Mouse (Mus musculus) neural tube, embryonic 13.5 days (tissue): ENCODE data around the gene Dag1. TPM values are rescaled to one million over a fixed set of nuclear protein-coding genes. Genes with fewer than 3 reads are reported as not detected.
A peak's percentile ranks its signal among the peaks of the same experiment; 100 is the strongest.
"Not testable (repeated sequence)": the region's sequence is repeated elsewhere in the genome, so short reads cannot be mapped to it uniquely, and the experiment has no call there.

ENCODE experiments used
- ATAC-seq: fragments of 200-750 bp; cut with Nextera tagmentation; 2 replicates; pipeline ENCODE4 v1.8.0; 2017; ENCODE audit warnings: low read depth, mild to moderate bottlenecking, moderate TSS enrichment, moderate library complexity
- H3K27ac ChIP-seq: fragments of 300-500 bp; sonication (generic); replicated peaks from 2 replicates; pipeline ENCODE4 v1.5.1; 2015; ENCODE audit warnings: moderate library complexity, mild to moderate bottlenecking, inconsistent platforms
- H3K27me3 ChIP-seq: fragments of 300-500 bp; sonication (generic); 2 replicates; pipeline ENCODE4 v1.6.1; 2015; ENCODE audit warnings: mild to moderate bottlenecking, inconsistent platforms
- H3K36me3 ChIP-seq: fragments of 300-500 bp; sonication (generic); 2 replicates; pipeline ENCODE4 v1.6.1; 2015; ENCODE audit warnings: mild to moderate bottlenecking, inconsistent platforms
- H3K4me1 ChIP-seq: fragments of 300-500 bp; sonication (generic); replicated peaks from 2 replicates; pipeline ENCODE4 v1.6.1; 2015; ENCODE audit warnings: inconsistent platforms
- H3K4me2 ChIP-seq: fragments of 300-500 bp; sonication (generic); 2 replicates; pipeline ENCODE4 v1.6.1; 2015; ENCODE audit warnings: inconsistent platforms, mild to moderate bottlenecking, moderate library complexity
- H3K4me3 ChIP-seq: fragments of 300-500 bp; sonication (generic); 2 replicates; pipeline ENCODE4 v1.5.1; 2015; ENCODE audit warnings: mild to moderate bottlenecking, inconsistent platforms
- H3K9ac ChIP-seq: fragments of 300-500 bp; sonication (generic); 2 replicates; pipeline ENCODE4 v1.6.1; 2015; ENCODE audit warnings: moderate library complexity, mild to moderate bottlenecking, inconsistent platforms
- H3K9me3 ChIP-seq: fragments of 300-500 bp; sonication (generic); 2 replicates; pipeline ENCODE4 v1.6.1; 2016; ENCODE audit warnings: inconsistent platforms
- WGBS: fragments of 180-500 bp; shearing (Covaris S2); methylation state at CpG from one replicate; pipeline ENCODE4 v1.1.7; 2015; 5-methylcytosine and 5-hydroxymethylcytosine counted together
- polyA plus RNA-seq: library from polyadenylated mRNA; unstranded; fragments of >200 nt; fragmentation: Nextera tagmentation; extraction: Ambion mirVana; gene quantifications from 2 replicates; pipeline ENCODE4 v1.2.1, GENCODE M21; 2015

Dag1 gene
- polyA plus RNA-seq, 1 experiment from 2014 or later, result 57.6 TPM

DNA sequence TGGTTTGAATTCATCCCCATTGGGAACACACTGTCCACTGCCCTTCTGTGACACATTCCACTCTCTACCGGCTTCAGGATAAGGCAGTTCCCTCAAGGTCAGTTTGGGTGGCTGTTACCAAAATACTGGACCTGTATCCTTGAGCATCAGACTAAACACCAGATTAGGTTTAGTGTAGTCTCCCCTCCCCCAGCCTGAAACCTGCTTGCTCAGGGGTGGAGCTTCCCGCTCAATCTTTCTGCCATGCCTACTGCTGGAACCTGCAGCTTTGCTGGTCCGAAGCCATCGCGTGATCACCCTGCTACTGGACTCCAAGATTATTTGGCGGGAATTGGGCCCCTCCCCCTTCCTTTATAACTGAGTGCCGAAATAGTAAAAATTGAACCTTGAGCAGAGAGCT is 4.9 kb upstream of the Dag1 start:
- ATAC-seq, H3K36me3 ChIP-seq, H3K27ac ChIP-seq, H3K4me3 ChIP-seq, H3K9me3 ChIP-seq, H3K27me3 ChIP-seq, H3K9ac ChIP-seq, H3K4me1 ChIP-seq, H3K4me2 ChIP-seq: not testable (repeated sequence)
- 86% methylated on average over 6 of the region's 7 CpGs for WGBS

DNA sequence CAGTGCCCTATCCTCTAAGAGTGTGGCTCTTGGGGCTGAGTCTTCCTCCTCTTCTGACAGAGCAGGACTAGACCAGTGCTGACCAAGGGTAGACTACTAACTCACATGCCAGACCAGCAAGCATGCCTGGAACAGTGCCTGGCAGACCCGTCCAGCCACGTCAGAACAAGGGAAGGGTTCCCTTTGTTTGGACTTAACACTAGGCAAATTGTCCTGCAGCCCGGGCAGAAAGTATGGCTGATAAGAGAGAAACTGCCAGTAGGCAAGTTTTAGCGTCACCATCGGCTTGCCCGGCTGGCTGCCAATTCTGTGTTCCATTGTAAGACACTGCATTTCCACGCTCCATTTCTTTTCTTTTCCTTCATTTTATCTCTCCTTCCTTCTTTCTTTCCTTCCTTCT is 3.9 kb upstream of the Dag1 start:
- H3K27me3 ChIP-seq, result no peaks in the 10 kb centered on the region
- H3K9me3 ChIP-seq, result no peaks in the 10 kb centered on the region
- H3K27ac ChIP-seq, result no peak overlapping the region
- no peak overlapping the region for H3K9ac ChIP-seq
- WGBS, result 80% methylated on average over 7 of the region's 7 CpGs
- ATAC-seq, result no peak
- H3K36me3 ChIP-seq, result no peaks in the 10 kb centered on the region
- H3K4me3 ChIP-seq, result no peak overlapping the region
- peaks cover 10% of the 10 kb centered on the region for H3K4me1 ChIP-seq
- no peak overlapping the region for H3K4me2 ChIP-seq

GRCm38 (mm10) chr9:108266261-108266935 is 2.6 kb upstream of the Dag1 start:
- Histone ChIP-seq H3K4me1 (peaks cover 22% of the 10 kb centered on the region), H3K27me3 (no peaks in the 10 kb centered on the region), H3K27ac (no peak overlapping the region), H3K4me3 (no peak overlapping the region), H3K9ac (no peak overlapping the region), H3K4me2 (no peak overlapping the region), H3K9me3 (no peaks in the 10 kb centered on the region), H3K36me3 (no peaks in the 10 kb centered on the region)
- no peak for ATAC-seq
- 72% methylated on average over 10 of the region's 10 CpGs for WGBS

DNA sequence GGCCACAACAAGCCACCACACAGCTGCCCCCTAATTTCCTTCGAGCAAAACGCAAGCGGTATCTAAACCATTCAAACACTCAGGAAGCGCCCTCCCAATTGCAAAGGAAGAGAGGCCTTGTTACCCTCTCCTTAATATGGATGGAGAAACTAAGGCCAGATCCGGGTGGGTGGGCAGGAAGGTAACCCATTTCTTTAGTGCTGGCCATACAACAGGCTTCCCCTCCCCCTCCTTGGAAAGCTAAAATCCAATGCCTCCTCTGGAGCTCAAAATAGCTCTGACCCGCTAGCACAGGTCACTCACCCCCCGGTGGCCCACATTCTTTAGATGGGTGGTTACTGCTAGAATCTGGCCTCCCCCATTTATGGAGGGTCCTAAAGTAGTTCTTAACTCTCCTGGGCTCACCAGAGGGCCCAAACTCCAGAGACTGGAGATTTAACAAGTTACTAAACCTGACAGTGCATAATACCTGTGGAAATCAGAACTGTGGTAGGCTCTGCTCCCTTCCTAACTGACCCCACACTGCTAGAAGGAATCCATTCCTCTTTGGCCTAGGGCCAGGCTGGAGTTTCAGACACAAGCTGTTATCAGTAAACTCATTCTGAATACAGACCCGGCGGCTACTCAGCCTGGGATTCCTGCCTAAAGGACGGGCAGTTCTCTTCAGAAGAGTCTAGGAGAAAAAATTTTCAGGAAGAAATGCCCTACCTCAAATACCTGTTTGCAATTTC is 598 bp upstream of the Dag1 start:
- no peaks in the 10 kb centered on the region for H3K9me3 ChIP-seq
- no peaks in the 10 kb centered on the region for H3K36me3 ChIP-seq
- H3K4me2 ChIP-seq, result peak overlapping the region; percentile 70
- peak overlapping the region; percentile 66 for H3K9ac ChIP-seq
- H3K27ac ChIP-seq, result peak overlapping the region; percentile 95
- WGBS, result 11% methylated on average over 10 of the region's 10 CpGs
- H3K4me3 ChIP-seq, result peak overlapping the region; percentile 90
- H3K4me1 ChIP-seq, result peaks cover 31% of the 10 kb centered on the region
- no peak; the same call in 1 of the 2 replicates for ATAC-seq
- no peaks in the 10 kb centered on the region for H3K27me3 ChIP-seq

GRCm38 (mm10) chr9:108263131-108263681 is 552 bp downstream of the Dag1 start:
- WGBS, result under 1% methylated on average over 44 of the region's 62 CpGs
- Histone ChIP-seq H3K4me1 (peaks cover 31% of the 10 kb centered on the region), H3K9me3 (no peaks in the 10 kb centered on the region), H3K4me3 (peak overlapping the region; percentile 90), H3K9ac (peak overlapping the region; percentile 91), H3K36me3 (no peaks in the 10 kb centered on the region), H3K27ac (peak overlapping the region; percentile 95), H3K4me2 (peak overlapping the region; percentile 70), H3K27me3 (no peaks in the 10 kb centered on the region)
- peak; percentile 63 for ATAC-seq

- H3K9me3 ChIP-seq, result no peaks in the 10 kb centered on the region
- no peaks in the 10 kb centered on the region for H3K36me3 ChIP-seq
- no peak for ATAC-seq
- peak overlapping the region; percentile 95; the same call in 1 of the 2 replicates for H3K27ac ChIP-seq
- H3K27me3 ChIP-seq, result no peaks in the 10 kb centered on the region
- H3K9ac ChIP-seq, result peak overlapping the region; percentile 91
- H3K4me3 ChIP-seq, result peak overlapping the region; percentile 90
- H3K4me1 ChIP-seq, result peaks cover 31% of the 10 kb centered on the region
- peak overlapping the region; percentile 70 for H3K4me2 ChIP-seq
- WGBS, result 41% methylated on average over 11 of the region's 11 CpGs
These were observed 1.2 kb downstream of the Dag1 start for GRCm38 (mm10) chr9:108262494-108263049.

- Histone ChIP-seq H3K9ac (0 out of 2 replicates have a peak overlapping the region, but pooled peaks have one; percentile 91), H3K27ac (no peak overlapping the region), H3K27me3 (no peaks in the 10 kb centered on the region), H3K4me1 (peaks cover 31% of the 10 kb centered on the region), H3K4me2 (peak overlapping the region; percentile 70), H3K9me3 (no peaks in the 10 kb centered on the region), H3K36me3 (no peaks in the 10 kb centered on the region), H3K4me3 (peak overlapping the region; percentile 90)
- no peak for ATAC-seq
- WGBS, result 74% methylated on average over 7 of the region's 7 CpGs
These were observed 1.9 kb downstream of the Dag1 start for GRCm38 (mm10) chr9:108261865-108262264.

GRCm38 (mm10) chr9:108260526-108260925 is 3.2 kb downstream of the Dag1 start:
- 90% methylated on average over 4 of the region's 4 CpGs for WGBS
- peaks cover 31% of the 10 kb centered on the region for H3K4me1 ChIP-seq
- no peak for ATAC-seq
- no peaks in the 10 kb centered on the region for H3K27me3 ChIP-seq
- no peak overlapping the region for H3K4me2 ChIP-seq
- H3K9me3 ChIP-seq, result no peaks in the 10 kb centered on the region
- no peaks in the 10 kb centered on the region for H3K36me3 ChIP-seq
- H3K9ac ChIP-seq, result no peak overlapping the region
- no peak overlapping the region for H3K4me3 ChIP-seq
- no peak overlapping the region for H3K27ac ChIP-seq

- Histone ChIP-seq H3K27me3 (no peaks in the 10 kb centered on the region), H3K4me2 (no peak overlapping the region), H3K4me3 (no peak overlapping the region), H3K9ac (no peak overlapping the region), H3K27ac (no peak overlapping the region), H3K36me3 (peaks cover 31% of the 10 kb centered on the region), H3K4me1 (no peaks in the 10 kb centered on the region), H3K9me3 (no peaks in the 10 kb centered on the region)
- ATAC-seq, result no peak
- WGBS, result 96% methylated on average over 7 of the region's 7 CpGs
These were observed 11.0 kb downstream of the Dag1 start for GRCm38 (mm10) chr9:108252766-108253165.

GRCm38 (mm10) chr9:108251877-108252276 is 11.9 kb downstream of the Dag1 start:
- Histone ChIP-seq H3K9me3 (no peaks in the 10 kb centered on the region), H3K36me3 (peaks cover 38% of the 10 kb centered on the region), H3K27me3 (no peaks in the 10 kb centered on the region), H3K9ac (no peak overlapping the region), H3K4me2 (no peak overlapping the region), H3K27ac (no peak overlapping the region), H3K4me3 (no peak overlapping the region), H3K4me1 (no peaks in the 10 kb centered on the region)
- ATAC-seq, result no peak
- WGBS, result 95% methylated on average over 6 of the region's 6 CpGs

DNA sequence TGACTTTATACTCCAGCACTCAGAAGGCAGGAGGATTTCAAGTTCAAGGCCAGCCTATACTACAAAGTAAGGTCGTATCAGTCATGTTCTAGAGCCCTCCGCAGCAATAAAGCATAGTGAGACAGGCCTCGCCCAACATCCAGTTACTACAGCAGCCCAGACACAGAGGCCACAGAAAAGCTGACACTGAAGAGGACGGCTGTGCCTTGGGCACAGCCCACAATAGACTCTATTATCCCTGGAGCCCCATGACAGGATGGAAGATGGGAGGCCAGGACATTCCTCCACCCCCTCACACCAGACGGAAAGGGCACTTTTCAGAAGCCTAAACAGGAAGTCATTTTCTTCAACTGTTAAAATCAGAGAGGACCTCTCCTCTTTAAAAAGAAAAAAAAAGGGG is 14.8 kb downstream of the Dag1 start:
- H3K9me3 ChIP-seq, result no peaks in the 10 kb centered on the region
- no peaks in the 10 kb centered on the region for H3K27me3 ChIP-seq
- ATAC-seq, result no peak
- H3K4me2 ChIP-seq, result no peak overlapping the region
- no peak overlapping the region for H3K27ac ChIP-seq
- H3K9ac ChIP-seq, result no peak overlapping the region
- H3K36me3 ChIP-seq, result peaks cover 52% of the 10 kb centered on the region
- H3K4me1 ChIP-seq, result no peaks in the 10 kb centered on the region
- 47% methylated on average over 5 of the region's 5 CpGs for WGBS
- H3K4me3 ChIP-seq, result no peak overlapping the region

DNA sequence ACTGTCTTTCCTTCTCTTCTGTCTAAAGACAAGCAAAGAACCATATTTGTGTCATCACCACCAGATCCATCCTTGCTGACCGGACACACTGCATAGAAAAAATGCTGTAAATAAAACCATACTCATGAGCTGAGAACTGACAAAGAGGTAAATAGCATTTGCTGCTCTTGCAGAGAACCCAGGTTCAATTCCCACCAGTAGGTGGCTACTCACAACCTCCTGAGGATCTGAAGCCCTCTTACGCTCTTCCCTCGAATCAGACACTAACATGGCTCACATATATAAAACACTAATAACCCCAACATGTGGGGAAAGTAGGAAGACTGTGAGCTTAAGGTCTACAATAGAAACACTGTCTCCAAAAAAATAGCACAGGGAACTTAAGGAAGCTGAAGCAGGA is 18.8 kb downstream of the Dag1 start:
- H3K4me2 ChIP-seq, result no peak overlapping the region
- H3K4me3 ChIP-seq, result no peak overlapping the region
- WGBS, result 85% methylated on average over 3 of the region's 3 CpGs
- H3K27ac ChIP-seq, result no peak overlapping the region
- H3K4me1 ChIP-seq, result no peaks in the 10 kb centered on the region
- H3K9me3 ChIP-seq, result no peaks in the 10 kb centered on the region
- peaks cover 37% of the 10 kb centered on the region for H3K36me3 ChIP-seq
- no peak for ATAC-seq
- no peaks in the 10 kb centered on the region for H3K27me3 ChIP-seq
- H3K9ac ChIP-seq, result no peak overlapping the region
